Mouse (Mus musculus) inflammation-experienced regulatory T-cells (primary cell): ENCODE results near the gene Gm21312. TPM values are rescaled to one million over a fixed set of nuclear protein-coding genes. Genes with fewer than 3 reads are reported as not detected.

ENCODE experiments used
- polyA plus RNA-seq, 2 experiments: library from polyadenylated mRNA; unstranded; fragments of 100-300 nt; shearing (Covaris generic); gene quantifications; one replicate each; pipeline ENCODE4 v1.2.1; 2017

Gm21312 gene
- polyA plus RNA-seq = not detected

GRCm38 (mm10) chr10:104176724-104177123, at the start of gene Gm21312:
Gm21312 (plus strand) TSS chr10:104177024.

GRCm38 (mm10) chr10:104142687-104143086, 34.1 kb upstream of the Gm21312 start, which contains the start of gene Gm21293:
Gm21293 (plus strand) TSS chr10:104142987.

GRCm38 (mm10) chr10:104151197-104151596, 25.6 kb upstream of the Gm21312 start, which contains the start of gene Gm6763:
Gm6763 (plus strand) TSS chr10:104151497.

GRCm38 (mm10) chr10:104159706-104160105, 17.1 kb upstream of the Gm21312 start, which contains the start of gene Gm8764:
Gm8764 (plus strand) TSS chr10:104160006.

GRCm38 (mm10) chr10:104168215-104168614, 8.6 kb upstream of the Gm21312 start, which contains the start of gene Gm21304:
Gm21304 (plus strand) TSS chr10:104168515.

GRCm38 (mm10) chr10:104185233-104185632, 8.4 kb downstream of the Gm21312 start, which contains the start of gene Gm20765:
Gm20765 (plus strand) TSS chr10:104185533.

GRCm38 (mm10) chr10:104193742-104194141, 16.9 kb downstream of the Gm21312 start, which contains the start of gene Gm4340:
Gm4340 (plus strand) TSS chr10:104194042.

Other genes starting within 250 kb of the Gm21312 start
- gene Gm21293, start 34.0 kb upstream of the Gm21312 start, polyA plus RNA-seq = not detected
- gene Gm6763, start 25.5 kb upstream of the Gm21312 start, polyA plus RNA-seq = not detected
- gene Gm8764, start 17.0 kb upstream of the Gm21312 start, polyA plus RNA-seq = not detected
- not detected for gene Gm21304, start 8.5 kb upstream of the Gm21312 start, polyA plus RNA-seq
- not detected for gene Gm20765, start 8.5 kb downstream of the Gm21312 start, polyA plus RNA-seq
- 1 to 10 TPM in 1 of 2 experiments, not detected in 1; 1.9 TPM for gene Gm4340, start 17.0 kb downstream of the Gm21312 start, polyA plus RNA-seq